Mouse (Mus musculus): ENCODE measurements at regions not wholly inside any gene's neighbourhood (a gene's known extent, or its start where the extent isn't known, plus 50 kb on each side); places are given as distances from the start of the nearest gene placed in this dataset.

DNA sequence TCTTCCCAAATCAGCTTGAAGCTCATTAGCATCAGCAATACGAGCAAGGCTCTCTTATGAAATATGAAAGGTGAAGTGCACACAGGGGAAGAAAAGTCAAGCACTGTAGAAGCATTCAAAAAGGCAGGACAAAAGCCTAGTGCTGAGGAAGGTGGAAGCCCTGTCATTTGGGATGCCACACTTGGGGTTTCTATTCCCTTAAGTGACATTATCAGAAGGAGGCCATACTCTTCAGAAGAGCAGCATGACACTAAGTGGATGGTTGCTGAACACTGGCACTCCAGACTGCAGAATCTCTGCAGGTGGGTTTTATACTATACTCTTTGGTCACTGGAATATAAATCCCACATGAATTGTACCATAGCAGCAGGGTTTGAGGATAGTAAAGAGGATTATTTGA is 120.4 kb upstream of the Pcsk1 start:
- ChIA-PET POLR2A (no interaction called here), CTCF (no interaction called here)

- POLR2A ChIA-PET: interaction anchor here in 1 of 4 experiments (0.6 kb wide), 1 partner anchor 10 kb away, joined by 3 read pairs; no protein-coding TSS in a partner anchor
- CTCF ChIA-PET: no interaction called here
Observed at GRCm38 (mm10) chr13:74955876-74956275, 133.8 kb upstream of the Pcsk1 start.

- ChIA-PET POLR2A (interaction anchor here in 3 of 4 experiments (0.6 to 1.6 kb wide), 6 partner anchors 15 to 1779 kb away, joined by 3 to 5 read pairs (median 3); no protein-coding TSS in a partner anchor), CTCF (interaction anchor here in 2 of 4 experiments (0.6 to 1.1 kb wide), 3 partner anchors 24 to 221 kb away, joined by 3 to 11 read pairs (median 3); no protein-coding TSS in a partner anchor)
Observed at GRCm38 (mm10) chr13:74913655-74914054, 105.0 kb upstream of the Cast start.

DNA sequence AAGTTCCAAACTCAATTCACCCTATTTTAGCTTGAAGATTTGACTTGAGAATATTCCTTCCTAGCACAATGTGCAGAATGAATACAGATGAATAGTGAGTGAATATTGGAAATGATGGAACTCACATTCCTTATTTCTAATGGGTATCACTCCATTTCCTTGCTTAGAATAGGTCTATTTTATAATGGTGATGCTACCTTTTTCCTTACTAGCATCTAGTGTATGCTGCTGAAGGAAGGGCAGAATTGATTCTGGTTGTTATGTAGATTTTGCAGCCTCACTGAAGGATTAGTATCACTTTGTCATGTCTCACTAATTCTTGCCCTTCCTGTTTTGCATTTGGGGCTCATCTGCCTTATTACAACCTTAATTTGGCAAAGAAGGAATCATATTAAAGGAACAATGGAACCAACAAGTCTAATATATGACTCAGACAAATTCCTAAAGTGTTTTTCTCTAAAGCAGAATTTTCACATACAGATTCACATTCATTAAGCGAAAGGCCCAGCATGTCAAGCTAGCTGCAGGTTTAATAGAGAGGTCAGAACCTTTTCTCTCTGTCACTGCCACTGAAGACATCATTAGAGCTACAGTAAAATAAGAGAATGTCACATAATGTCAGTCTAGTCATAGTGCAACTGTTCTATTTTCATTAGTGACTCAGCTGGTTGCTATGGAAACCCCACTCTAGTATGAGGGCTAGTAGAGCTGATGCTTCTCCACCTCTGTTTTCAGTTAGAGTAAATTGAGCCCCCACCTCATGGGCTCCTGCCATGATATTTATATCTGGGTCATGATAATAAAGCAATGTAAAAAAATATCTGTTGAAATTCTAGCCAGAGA is 94.8 kb upstream of the Cast start:
- ChIA-PET POLR2A (no interaction called here), CTCF (no interaction called here)

GRCm38 (mm10) chr13:74889859-74890469 is 81.4 kb upstream of the Cast start:
- ChIA-PET POLR2A (interaction anchor here in 1 of 4 experiments (0.6 kb wide), 1 partner anchor 498 kb away, joined by 3 read pairs; no protein-coding TSS in a partner anchor), CTCF (interaction anchor here in 2 of 4 experiments (0.6 to 0.7 kb wide), 2 partner anchors 35 to 339 kb away, joined by 3 to 6 read pairs; no protein-coding TSS in a partner anchor)

DNA sequence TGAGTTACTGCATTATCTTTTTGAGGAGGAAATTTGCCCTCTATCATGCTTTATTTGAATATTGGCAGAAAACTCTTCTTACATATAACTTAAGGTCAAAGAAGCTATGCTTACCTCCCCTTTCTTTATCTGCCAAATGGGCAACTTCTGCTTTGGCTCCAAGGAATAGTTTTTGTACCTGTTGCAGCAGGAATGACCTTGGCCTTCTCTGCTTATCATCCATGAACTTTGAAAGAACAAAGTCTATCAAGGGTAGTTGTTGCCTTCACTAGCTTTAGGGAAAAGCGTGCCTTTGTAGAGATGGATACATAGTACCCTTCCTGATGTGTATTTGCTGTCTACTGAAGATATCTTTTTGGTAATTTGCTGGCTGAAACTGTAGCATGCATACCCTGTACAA is 59.1 kb upstream of the Cast start:
- POLR2A ChIA-PET: no interaction called here
- CTCF ChIA-PET: interaction anchor here in 1 of 4 experiments (0.7 kb wide), 1 partner anchor 337 kb away, joined by 6 read pairs; no protein-coding TSS in a partner anchor

- ChIA-PET CTCF (interaction anchor here in 1 of 4 experiments (0.5 kb wide), 1 partner anchor 224 kb away, joined by 3 read pairs; no protein-coding TSS in a partner anchor), POLR2A (no interaction called here)
Observed at GRCm38 (mm10) chr13:74864000-74864399, 55.4 kb upstream of the Cast start.

- POLR2A ChIA-PET: interaction anchor here in 1 of 4 experiments (0.6 kb wide), 1 partner anchor 519 kb away, joined by 5 read pairs; no protein-coding TSS in a partner anchor
- CTCF ChIA-PET: interaction anchor here in 2 of 4 experiments (0.5 to 0.8 kb wide), 2 partner anchors 937 to 1007 kb away, joined by 3 to 4 read pairs; no protein-coding TSS in a partner anchor
Observed at GRCm38 (mm10) chr13:74861373-74861970, 52.9 kb upstream of the Cast start.

All from embryonic stem cell, embryonic (primary cell).